Mouse (Mus musculus): ENCODE data around the gene Col6a2. TPM values are rescaled to one million over a fixed set of nuclear protein-coding genes. Genes with fewer than 3 reads are reported as not detected.

Gene Col6a2
- 14.4 and 16.6 TPM in 2 replicates for polyA plus RNA-seq (2016; fragmentation: Nextera tagmentation; extraction: Ambion mirVana)

DNA sequence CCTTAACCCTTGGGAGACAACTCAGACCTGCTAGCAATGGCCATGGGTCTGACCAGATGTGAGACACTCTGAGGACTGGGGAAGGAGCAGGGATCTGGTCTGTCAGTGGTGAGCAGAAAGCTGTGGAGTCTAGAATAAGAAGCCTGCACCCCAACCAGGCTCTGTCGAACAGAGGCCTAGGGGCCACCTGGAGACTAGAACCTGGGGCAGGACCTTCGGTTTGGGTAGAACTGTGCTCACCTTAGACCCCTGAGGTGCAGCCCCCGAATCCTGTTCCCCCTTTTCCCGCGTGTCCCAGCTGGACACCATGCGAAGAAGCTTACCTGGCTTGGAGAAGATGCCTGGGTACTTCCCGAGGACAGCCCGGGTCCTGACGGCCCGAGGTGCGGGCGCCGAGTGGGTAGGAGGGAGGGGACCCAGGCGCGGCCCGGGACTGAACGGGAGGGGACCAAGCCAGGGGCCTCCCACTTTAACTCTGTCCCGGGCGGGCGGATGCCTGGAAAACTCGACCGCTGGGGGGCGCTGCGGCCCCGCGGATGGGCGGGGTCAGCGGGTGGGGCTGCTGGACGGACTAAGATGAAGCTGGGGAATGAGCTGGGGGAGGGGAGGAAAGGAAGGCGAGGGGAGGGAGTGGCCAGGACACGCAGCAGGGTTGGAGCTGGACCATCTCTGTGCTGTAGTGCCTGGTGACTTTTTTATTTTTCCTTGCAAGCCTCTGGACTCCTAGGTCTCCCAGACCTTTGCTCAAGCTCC, at the start of gene Col6a2:
TSS of gene Col6a2 (minus strand) at position 703 of the 753 bp plus-strand sequence.
- WGBS (ENCODE audit: insufficient replicate concordance): 4% methylated on average over 31 of the region's 31 CpGs
- no peaks in the 10 kb centered on the region; the same call in 1 of the 2 replicates for H3K27me3 ChIP-seq (replicated peaks)
- H3K36me3 ChIP-seq: no peaks in the 10 kb centered on the region
- H3K9me3 ChIP-seq (replicated peaks): no peaks in the 10 kb centered on the region
- peak; percentile 55 for ATAC-seq
- H3K27ac ChIP-seq: no peak within 1 kb of the TSS
- peak within 1 kb of the TSS; percentile 35 for H3K4me3 ChIP-seq
- no peaks in the 10 kb centered on the region; the same call in 1 of the 2 replicates for H3K4me1 ChIP-seq
- no peak within 1 kb of the TSS for H3K9ac ChIP-seq
- peak within 1 kb of the TSS; percentile 58 for H3K4me2 ChIP-seq

DNA sequence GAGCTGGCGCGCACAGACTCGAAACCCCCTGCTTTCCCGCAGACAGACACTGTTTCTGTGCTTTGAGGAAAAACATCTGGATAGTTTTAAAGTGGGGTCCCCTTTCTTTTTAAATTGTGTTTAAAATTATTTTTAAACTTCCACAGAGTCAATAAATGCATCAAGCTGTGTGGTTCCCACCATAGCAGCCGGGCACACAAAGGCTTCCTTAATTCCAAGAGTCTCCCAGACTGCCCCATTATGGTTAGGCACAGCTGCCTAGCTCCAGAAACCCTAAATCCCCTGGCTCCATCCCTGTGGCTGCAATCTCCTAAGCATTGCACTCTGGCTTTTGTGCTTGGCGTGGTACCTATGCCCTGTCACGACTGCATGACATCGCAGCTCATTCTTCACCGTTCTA, 48.5 kb upstream of the Col6a2 start:
- Histone ChIP-seq H3K36me3 (no peaks in the 10 kb centered on the region), H3K9ac (no peak overlapping the region), H3K27ac (no peak overlapping the region), H3K4me3 (no peak overlapping the region), H3K4me2 (no peak overlapping the region), H3K9me3 (replicated peaks) (no peaks in the 10 kb centered on the region), H3K4me1 (no peaks in the 10 kb centered on the region), H3K27me3 (replicated peaks) (no peaks in the 10 kb centered on the region)
- ATAC-seq: no peak
- WGBS (ENCODE audit: insufficient replicate concordance): 82% methylated on average over 9 of the region's 9 CpGs

DNA sequence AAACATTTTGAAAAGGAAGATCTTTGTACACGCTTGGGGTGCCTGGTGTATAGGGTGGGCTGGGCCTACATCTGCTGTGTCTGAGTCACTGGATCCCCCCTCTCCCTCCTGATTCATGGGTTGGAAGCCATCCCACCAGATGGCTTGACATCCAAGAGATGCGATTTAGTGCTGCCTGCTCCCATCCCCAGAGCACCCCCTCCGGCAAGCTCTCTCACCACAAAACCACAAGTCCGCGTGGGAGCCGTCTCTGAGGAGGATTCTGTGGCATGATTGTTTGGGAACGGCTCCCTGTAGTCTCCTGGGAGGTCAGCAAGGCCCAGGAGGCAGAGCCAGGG, 45.5 kb upstream of the Col6a2 start:
- Histone ChIP-seq H3K9ac (no peak overlapping the region), H3K9me3 (replicated peaks) (0 out of 2 replicates have a peak, but pooled peaks cover 4% of the 10 kb centered on the region), H3K4me3 (no peak overlapping the region), H3K27me3 (replicated peaks) (no peaks in the 10 kb centered on the region), H3K27ac (no peak overlapping the region), H3K4me1 (no peaks in the 10 kb centered on the region), H3K36me3 (no peaks in the 10 kb centered on the region), H3K4me2 (no peak overlapping the region)
- 36% methylated on average over 7 of the region's 7 CpGs for WGBS (ENCODE audit: insufficient replicate concordance)
- no peak for ATAC-seq

DNA sequence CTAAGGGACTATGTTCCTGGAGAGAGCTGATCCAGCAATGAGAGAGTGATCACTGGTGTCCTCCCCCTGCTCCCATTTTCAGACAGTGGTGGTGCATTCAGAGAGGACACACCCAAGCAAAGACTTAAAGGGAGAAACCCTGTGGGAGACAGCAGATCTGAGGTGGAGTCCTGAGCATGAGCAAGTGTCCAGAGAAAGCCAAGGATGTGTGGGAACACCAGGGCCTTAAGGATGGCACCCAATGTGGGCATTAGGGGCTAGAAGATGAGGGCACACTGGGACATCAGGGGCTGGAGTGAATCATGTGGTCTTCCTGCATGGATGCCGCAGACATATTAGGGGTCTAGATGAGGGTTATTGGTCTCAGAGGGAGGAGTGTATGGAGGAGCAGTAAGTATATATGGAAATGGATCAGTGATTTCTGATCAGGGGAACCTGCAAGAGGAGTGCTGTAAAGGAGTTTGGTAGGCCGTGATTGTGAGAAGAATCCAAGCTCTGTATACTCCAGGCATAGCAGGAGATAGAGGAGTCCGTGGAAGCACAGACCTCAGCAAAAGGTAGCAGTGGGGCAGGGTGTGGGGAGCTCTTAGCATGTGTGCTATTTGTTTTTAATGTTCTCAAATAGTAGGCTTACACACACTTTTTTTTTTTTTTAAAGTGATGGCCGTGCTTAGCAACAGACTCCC, 45.0 kb upstream of the Col6a2 start:
- Histone ChIP-seq H3K36me3 (no peaks in the 10 kb centered on the region), H3K27ac (no peak overlapping the region), H3K4me2 (no peak overlapping the region), H3K4me1 (no peaks in the 10 kb centered on the region), H3K9ac (no peak overlapping the region), H3K9me3 (replicated peaks) (0 out of 2 replicates have a peak, but pooled peaks cover 4% of the 10 kb centered on the region), H3K4me3 (no peak overlapping the region), H3K27me3 (replicated peaks) (no peaks in the 10 kb centered on the region)
- ATAC-seq: no peak
- WGBS (ENCODE audit: insufficient replicate concordance): 75% methylated on average over 4 of the region's 4 CpGs

DNA sequence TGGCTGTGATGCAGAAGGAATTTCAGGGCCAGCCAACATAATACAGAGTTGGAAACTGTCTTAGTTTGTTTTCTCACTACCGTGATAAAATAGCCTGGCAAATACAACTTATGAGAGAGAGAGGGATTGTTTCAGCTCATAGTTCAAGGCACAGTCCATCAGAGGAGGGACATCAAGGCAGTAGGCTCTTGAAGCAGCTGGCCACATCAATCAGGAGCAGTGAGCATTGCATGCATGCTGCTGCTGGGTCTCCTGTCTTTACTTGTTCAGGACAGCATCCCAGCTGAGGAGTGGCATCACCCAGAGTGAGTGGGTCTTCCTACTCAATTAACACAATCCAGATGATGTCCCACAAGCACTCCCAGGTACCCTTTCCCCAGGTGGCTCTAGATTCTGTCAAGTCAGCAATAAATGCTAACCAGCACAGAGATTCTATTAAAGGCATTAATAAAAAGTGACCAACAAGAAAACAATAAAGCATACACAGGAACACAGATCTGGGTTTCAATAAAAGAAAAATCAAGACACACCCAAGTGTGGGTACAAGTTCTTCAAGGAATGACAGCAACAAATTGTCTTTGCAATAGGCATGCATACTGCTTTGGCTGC, 43.9 kb upstream of the Col6a2 start:
- Histone ChIP-seq H3K4me3 (no peak overlapping the region), H3K4me2 (no peak overlapping the region), H3K9me3 (replicated peaks) (0 out of 2 replicates have a peak, but pooled peaks cover 4% of the 10 kb centered on the region), H3K27ac (no peak overlapping the region), H3K4me1 (no peaks in the 10 kb centered on the region), H3K36me3 (no peaks in the 10 kb centered on the region), H3K9ac (no peak overlapping the region), H3K27me3 (replicated peaks) (no peaks in the 10 kb centered on the region)
- no peak for ATAC-seq
- WGBS (ENCODE audit: insufficient replicate concordance): 71% methylated on average over 1 of the region's 1 CpGs

DNA sequence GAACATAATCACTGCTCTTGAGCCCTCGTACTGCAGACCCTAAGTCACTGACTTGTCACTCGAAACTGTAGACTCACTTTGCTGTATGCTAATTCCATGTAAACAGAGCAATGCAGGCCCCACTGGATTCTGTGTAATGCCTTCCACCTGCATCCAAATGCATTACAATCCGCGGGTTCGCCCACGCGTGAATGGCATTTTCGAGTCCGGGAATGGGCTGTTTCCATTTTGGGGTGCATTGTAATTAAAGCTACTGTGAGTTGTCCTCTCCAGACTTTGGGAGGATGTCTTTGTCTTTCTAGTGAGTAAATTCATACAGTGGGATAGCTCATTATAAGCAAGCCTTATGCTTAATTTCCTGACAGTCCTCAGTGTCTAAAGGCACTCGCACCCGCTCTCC, 42.1 kb upstream of the Col6a2 start:
- Histone ChIP-seq H3K27ac (no peak overlapping the region), H3K9ac (no peak overlapping the region), H3K4me2 (no peak overlapping the region), H3K27me3 (replicated peaks) (no peaks in the 10 kb centered on the region), H3K9me3 (replicated peaks) (0 out of 2 replicates have a peak, but pooled peaks cover 4% of the 10 kb centered on the region), H3K4me3 (no peak overlapping the region), H3K36me3 (no peaks in the 10 kb centered on the region), H3K4me1 (no peaks in the 10 kb centered on the region)
- ATAC-seq: no peak
- WGBS (ENCODE audit: insufficient replicate concordance): 80% methylated on average over 11 of the region's 11 CpGs

DNA sequence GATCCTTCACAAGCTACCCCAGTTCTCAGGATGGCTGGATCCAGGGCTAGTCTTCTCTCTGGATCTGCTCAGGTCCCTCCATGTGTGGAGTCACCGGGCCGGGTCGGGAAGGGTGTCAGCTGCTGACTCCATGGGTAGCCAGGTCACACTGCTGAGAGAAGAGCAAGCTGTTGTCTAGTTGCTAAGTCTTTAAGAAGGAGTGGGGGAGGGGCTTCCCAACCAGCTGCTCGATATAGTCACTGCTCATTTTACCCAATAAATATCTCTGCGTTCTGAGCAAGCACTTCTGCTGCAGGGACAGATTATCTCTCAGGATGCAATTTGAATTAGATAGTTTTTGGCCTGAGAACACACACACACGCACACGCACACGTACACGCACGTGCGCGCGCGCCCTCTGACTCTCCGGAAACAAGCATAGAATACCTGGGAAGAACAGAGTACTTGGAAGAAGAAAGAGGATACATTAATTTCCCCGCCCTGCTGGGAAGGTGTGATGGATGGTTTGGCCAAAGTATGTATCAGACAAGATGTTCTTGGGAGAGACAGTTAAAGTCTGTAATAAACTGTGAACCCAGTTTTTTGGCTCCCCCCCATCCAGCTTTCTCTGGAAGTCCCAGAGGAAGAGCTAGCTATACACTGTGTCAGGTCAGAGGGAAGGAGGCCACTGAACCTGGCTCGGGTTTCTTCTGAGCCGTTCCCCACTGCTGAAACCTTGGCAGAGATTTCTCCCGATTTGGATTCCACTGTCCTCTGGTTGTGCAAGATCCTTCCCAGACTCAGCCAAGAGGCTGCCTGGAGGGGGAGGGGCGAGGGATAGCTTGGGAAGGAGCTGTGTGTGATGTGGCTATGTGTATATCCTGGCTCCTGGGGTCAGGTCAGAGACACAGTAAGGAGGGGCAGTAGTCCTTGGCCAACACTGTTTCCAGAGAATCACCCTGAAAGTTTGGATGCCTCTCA, 41.0 kb upstream of the Col6a2 start:
- Histone ChIP-seq H3K4me2 (no peak overlapping the region), H3K9me3 (replicated peaks) (0 out of 2 replicates have a peak, but pooled peaks cover 4% of the 10 kb centered on the region), H3K27me3 (replicated peaks) (no peaks in the 10 kb centered on the region), H3K4me1 (no peaks in the 10 kb centered on the region), H3K27ac (no peak overlapping the region), H3K36me3 (no peaks in the 10 kb centered on the region), H3K4me3 (no peak overlapping the region), H3K9ac (no peak overlapping the region)
- no peak for ATAC-seq
- WGBS (ENCODE audit: insufficient replicate concordance): 70% methylated on average over 20 of the region's 20 CpGs

DNA sequence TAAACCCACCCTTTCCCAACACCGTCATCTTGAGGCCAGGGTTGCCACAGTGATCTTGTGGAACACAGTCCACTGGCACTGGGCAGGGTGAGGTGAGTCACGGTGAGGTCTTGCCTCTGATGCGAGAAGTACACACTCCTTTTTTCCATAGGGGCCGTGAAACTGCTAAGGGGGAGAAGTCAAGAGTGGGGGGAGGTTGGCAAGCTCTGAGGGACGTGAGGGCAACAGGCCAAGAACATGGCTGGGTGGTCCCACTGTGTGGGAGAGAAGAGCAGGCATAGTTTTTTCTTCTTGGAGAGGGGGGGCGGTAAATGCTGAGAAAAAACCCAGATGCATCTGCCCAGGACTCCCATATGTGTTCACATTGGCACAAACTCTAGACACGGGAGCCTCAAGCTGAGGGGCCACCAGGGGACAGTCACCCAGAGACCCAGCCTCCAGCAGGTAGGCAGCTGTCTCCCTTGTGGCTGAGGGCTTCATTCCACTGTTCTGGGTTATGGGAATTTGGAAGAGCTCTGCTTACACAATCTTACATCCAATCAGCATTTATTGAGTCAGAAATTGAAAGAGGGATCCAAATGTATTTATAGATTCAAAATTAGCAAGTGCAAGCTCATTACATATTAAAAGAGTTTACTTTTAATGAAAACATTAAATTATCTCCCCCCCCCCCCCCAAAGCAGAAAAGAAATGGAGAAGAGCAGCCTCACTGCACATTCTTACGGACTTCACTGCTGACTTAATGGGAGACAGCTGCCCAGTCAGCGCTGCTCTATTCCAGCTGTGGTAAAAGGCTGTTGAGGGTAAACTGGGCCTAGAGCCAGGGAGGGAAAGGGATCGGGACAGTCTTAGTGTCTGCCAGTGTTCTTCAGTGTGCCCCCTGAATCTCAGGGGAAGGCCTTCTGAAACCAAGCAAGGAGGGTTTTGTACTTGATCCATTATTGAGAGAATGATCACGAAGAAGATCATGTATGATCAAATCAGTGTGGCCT, 30.2 kb upstream of the Col6a2 start:
- H3K9ac ChIP-seq: no peak overlapping the region
- no peak overlapping the region for H3K4me3 ChIP-seq
- no peaks in the 10 kb centered on the region for H3K36me3 ChIP-seq
- 61% methylated on average over 11 of the region's 11 CpGs for WGBS (ENCODE audit: insufficient replicate concordance)
- no peaks in the 10 kb centered on the region for H3K27me3 ChIP-seq (replicated peaks)
- no peaks in the 10 kb centered on the region for H3K9me3 ChIP-seq (replicated peaks)
- no peak overlapping the region for H3K27ac ChIP-seq
- no peak for ATAC-seq
- no peaks in the 10 kb centered on the region for H3K4me1 ChIP-seq
- H3K4me2 ChIP-seq: no peak overlapping the region

DNA sequence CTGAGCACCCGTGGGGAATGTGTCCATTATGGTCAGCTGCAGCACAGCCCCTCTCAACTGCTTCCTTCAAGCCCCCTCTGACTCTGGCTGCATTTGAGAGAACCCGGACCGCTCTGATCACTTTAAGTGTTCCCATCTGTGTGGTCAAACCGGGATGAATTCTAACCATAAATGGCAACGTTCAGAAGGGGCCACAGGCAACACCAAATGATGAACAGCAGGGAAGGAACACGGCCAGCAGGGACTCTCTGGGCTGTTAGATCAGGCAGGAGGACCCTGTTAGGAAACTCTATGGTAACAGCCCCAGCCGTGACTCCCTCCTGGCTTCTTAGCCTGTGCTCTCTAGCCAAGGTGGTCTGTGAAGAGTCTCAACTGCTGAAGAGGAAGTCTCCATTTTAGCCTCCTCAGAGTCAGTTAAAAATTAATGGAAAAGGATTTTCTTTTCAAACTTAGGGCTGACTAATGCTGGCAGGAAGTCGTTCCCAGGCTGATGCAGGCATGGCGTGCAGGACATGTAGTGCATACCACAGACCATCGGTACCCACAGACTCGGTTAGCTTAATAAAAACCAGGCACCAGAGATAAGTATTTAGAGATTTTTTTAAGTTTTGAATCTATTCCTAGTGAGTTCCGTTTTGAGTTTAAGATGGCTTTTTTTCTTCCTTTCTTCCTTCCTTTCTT, 27.4 kb upstream of the Col6a2 start:
- 50% methylated on average over 12 of the region's 12 CpGs for WGBS (ENCODE audit: insufficient replicate concordance)
- Histone ChIP-seq H3K4me2 (no peak overlapping the region), H3K36me3 (no peaks in the 10 kb centered on the region), H3K9ac (no peak overlapping the region), H3K27me3 (replicated peaks) (no peaks in the 10 kb centered on the region), H3K4me3 (no peak overlapping the region), H3K4me1 (no peaks in the 10 kb centered on the region), H3K9me3 (replicated peaks) (no peaks in the 10 kb centered on the region), H3K27ac (no peak overlapping the region)
- ATAC-seq: no peak

DNA sequence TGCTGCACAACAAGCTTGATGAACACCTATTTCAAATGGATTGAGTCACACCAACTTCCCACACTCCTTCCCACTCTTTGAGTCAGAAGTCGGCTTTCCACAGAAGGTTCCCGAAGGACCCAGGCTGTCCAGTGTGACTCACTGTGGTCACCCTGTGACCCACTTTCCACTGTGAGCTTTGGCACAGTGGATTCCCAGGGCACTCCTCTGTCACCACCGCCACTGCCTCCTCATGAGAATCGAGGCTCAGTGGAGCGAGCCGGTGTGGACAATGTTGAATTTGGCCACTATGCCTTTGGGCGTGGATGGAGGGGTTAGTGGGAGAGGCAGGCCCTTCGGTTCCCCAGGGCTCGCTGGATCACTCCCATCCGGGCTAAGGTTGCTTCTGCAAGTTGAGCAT, 25.3 kb upstream of the Col6a2 start:
- no peaks in the 10 kb centered on the region for H3K36me3 ChIP-seq
- H3K4me2 ChIP-seq: no peak overlapping the region
- no peak overlapping the region for H3K27ac ChIP-seq
- H3K4me3 ChIP-seq: no peak overlapping the region
- H3K9me3 ChIP-seq (replicated peaks): no peaks in the 10 kb centered on the region
- no peaks in the 10 kb centered on the region for H3K27me3 ChIP-seq (replicated peaks)
- no peak for ATAC-seq
- whole genome bisulfite sequencing (ENCODE audit: insufficient replicate concordance): 79% methylated on average over 10 of the region's 10 CpGs
- no peaks in the 10 kb centered on the region for H3K4me1 ChIP-seq
- no peak overlapping the region for H3K9ac ChIP-seq
